Mouse (Mus musculus) embryonic fibroblast, embryonic 13.5 days (primary cell): ENCODE measurements at regions not wholly inside any gene's neighbourhood (a gene's known extent, or its start where the extent isn't known, plus 50 kb on each side); places are given as distances from the start of the nearest gene placed in this dataset.

Experiments
- CTCF ChIP-seq: IDR thresholded peaks from 2 replicates; pipeline ENCODE4 v1.5.1; 2011; ENCODE audit warnings: mild to moderate bottlenecking, control low read depth, low read length, moderate library complexity, borderline replicate concordance; ENCODE audit not compliant: insufficient read depth
- POLR2A ChIP-seq: IDR thresholded peaks from 2 replicates; pipeline ENCODE4 v1.6.1; 2011; ENCODE audit warnings: low read depth, mild to moderate bottlenecking, control low read depth, low read length, moderate library complexity

- no peak for TF ChIP-seq CTCF
- TF ChIP-seq POLR2A: no peak
Observed at GRCm38 (mm10) chr7:95465506-95465905, 705.5 kb upstream of the Tenm4 start.
